Mouse (Mus musculus) lung, adult 2 months (tissue): ENCODE measurements around the gene Rexo2.

Experiments
- CTCF ChIP-seq: fragments of 200-500 bp; IDR thresholded peaks from 2 replicates; pipeline ENCODE4 v1.5.1; 2011; ENCODE audit warnings: mild to moderate bottlenecking, low read length, control low read depth; ENCODE audit not compliant: insufficient read depth
- POLR2A ChIP-seq: fragments of 200-500 bp; IDR thresholded peaks from 2 replicates; pipeline ENCODE4 v1.6.1; 2011; ENCODE audit warnings: low read depth, mild to moderate bottlenecking, control low read depth, low read length, borderline replicate concordance; ENCODE audit errors: extremely low read depth

DNA sequence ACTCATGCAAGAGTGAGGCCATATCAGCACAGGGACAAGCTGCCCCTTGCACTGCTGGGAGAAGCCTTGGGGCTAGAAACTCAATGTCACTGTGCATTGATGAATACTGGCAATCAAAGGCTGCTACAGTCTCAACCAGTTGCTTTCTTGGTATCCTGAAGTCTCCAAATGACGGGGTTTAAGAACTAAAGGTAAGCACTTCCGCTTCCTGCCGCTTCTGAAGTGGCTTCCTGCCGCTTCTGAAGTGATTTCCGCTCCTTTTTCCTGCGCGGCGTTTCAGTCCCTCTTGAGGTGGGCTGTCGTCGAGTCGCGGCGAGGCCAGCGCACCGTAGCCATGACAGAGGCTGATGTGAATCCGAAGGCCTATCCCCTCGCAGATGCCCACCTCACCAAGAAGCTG is 30.4 kb downstream of the Rexo2 start:
- TF ChIP-seq POLR2A = no peak
- TF ChIP-seq CTCF = no peak
